Mouse (Mus musculus): Measurements from ENCODE around the gene Rab9.

Rab9 gene
- long read RNA-seq, experiment 1, transcript Rab9-202 (3 exons, 1,447 nt): major isoform, 42 of 44 reads
- long read RNA-seq, experiment 1, partial matches to known transcripts: 0 of 44 reads
- long read RNA-seq, experiment 1, other reads (novel, unspliced or antisense): 2 of 44 reads
- long read RNA-seq, experiment 2, transcript Rab9-202 (3 exons, 1,447 nt): major isoform, 45 of 47 reads
- long read RNA-seq, experiment 2, partial matches to known transcripts: 0 of 47 reads
- long read RNA-seq, experiment 2, other reads (novel, unspliced or antisense): 2 of 47 reads

DNA sequence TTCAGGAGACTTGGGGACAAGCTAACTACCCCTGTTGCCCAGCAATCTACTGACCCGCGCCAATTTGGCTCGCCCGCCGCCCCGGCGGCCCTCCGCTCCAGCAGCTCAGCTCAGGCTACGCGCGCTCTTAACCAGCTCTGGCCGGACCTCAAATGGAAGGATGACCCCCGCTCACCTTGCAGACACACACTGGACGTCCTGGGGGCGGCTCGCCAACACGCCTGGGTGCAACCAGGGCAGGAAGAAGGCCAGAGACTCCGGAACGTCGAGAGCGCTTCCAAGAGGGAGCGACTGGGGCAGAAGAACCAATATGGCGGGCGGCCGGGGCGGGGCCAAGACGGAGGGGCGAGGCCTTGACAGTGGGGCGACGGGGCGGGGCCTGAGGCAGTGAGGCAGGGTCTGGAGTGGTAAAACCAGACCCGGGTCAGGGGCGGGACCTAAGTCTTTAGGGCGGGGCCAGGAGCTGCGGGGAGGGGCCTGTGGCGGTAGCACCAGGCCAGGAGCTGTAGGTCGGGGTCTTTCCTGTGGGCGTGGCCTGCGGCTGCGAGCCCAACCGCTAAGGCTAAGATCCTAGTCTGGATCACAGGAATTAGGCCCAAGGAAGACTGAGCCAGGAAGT is at the start of gene Rab9:
Gene Rab9, minus strand, starts transcription at position 503 of the 619 bp plus-strand sequence.
- intact Hi-C loops (cut with DNase I): no loop called here

DNA sequence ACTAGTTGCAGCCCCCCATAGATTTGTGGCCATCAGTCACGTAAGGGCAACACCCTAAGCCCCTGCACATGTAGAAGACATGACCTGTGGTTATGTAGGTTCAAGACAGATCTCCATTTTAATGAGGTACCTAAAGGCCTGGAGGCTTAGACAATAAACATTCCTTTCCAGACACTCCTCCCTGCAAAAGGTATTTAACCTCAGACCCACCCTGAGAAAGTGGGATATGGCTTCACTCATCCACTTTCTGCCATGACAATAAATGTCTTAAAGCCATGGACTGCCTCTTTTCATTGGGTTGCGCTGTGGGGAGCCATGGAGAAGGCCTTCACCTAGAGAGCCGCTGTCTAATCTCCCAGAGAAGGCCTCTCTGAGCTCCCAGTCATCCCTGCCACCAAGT is 48.5 kb upstream of the Rab9 start:
- intact Hi-C loops (cut with DNase I): no loop called here

- intact Hi-C loops (cut with DNase I): no loop called here
Measured at GRCm38 (mm10) chrX:166525637-166526315, 46.1 kb upstream of the Rab9 start.

DNA sequence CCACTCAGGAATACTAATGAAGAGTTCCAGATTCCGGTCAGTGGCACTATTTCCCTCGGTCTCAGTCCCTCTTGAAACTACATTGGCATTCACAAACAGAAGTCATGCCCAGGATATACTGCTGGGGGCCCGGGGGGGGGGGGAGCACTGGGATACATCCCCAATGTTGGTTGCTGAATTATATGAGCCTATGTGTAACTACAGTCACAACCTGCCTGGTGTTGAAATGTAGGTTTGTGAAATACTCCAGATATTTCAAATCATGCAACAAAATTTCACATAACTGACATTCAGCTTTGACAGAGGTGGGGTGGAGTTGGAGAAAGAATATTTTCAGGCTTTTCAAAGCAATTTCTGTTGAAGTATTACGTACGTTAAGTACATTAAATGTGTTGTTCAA is 41.1 kb upstream of the Rab9 start:
- intact Hi-C loops (cut with DNase I): no loop called here

DNA sequence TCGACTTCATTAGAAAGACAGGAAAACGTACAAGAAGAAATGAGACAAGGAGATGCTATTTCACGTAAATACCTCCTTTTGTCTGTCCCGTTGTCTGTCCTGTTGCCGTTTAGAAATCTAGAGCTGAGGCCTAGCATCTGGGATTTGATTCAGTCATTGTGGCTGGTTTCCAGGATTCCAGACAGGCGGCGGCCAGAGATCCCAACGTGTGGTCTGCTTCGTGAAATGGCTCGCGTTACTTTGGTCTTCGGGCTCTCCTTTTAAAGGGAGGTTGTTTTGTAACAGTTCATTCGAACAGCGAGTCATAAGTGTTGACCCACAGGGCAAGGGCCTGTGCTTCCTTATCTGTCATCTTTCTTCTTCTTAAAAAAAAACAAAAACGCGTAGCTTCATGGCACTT is 38.7 kb upstream of the Rab9 start, which contains the start of gene Tceanc:
Gene Tceanc, minus strand, starts transcription at position 223 of the 400 bp plus-strand sequence.
- intact Hi-C loops (cut with DNase I): loop anchor here (10.0 kb wide), 1 partner anchor 106 kb away; no protein-coding TSS in a partner anchor

DNA sequence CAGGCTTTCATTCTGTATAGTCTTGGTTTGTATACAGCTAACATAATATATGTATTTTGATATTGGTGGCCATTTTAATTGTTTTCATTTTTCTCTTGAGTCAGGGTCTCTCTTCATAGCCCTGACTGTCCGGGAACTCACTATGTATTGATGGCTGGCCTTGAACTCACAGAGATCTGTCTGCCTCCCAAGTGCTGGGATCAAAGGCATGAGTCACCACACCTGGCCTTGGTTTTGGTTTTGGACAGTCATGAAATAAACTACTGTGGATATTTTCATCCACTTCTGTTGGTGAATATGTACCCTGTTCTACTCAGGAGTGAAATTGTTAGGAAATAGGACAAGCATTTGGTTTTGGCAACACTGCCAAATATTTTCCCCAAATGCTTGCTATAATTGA is 37.0 kb upstream of the Rab9 start:
- intact Hi-C loops (cut with DNase I): loop anchor here (10.0 kb wide), 1 partner anchor 108 kb away; no protein-coding TSS in a partner anchor

DNA sequence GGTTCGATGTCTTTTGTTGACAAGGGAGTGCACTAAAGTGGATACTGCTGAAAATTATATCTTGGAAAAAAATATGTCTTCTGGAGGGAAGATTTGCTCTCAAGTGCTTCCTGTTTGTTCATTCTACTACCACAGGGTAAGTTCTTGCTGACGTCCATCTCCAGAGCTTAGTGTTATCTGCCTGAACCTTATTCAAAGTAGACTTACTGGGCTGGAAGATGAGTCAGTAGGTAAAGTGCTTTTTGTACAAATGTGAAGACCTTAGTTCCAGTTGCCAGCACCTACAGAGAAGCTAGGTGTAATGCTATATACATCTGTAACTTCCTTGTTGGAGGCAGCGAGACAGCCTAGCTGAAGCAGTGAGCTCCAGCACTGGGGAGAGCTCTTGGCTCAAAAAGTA is 36.3 kb upstream of the Rab9 start:
- intact Hi-C loops (cut with DNase I): loop anchor here (10.0 kb wide), 1 partner anchor 109 kb away; no protein-coding TSS in a partner anchor

GRCm38 (mm10) chrX:166514035-166514434 is 34.4 kb upstream of the Rab9 start:
- intact Hi-C loops (cut with DNase I): loop anchor here (10.0 kb wide), 1 partner anchor 111 kb away; no protein-coding TSS in a partner anchor

DNA sequence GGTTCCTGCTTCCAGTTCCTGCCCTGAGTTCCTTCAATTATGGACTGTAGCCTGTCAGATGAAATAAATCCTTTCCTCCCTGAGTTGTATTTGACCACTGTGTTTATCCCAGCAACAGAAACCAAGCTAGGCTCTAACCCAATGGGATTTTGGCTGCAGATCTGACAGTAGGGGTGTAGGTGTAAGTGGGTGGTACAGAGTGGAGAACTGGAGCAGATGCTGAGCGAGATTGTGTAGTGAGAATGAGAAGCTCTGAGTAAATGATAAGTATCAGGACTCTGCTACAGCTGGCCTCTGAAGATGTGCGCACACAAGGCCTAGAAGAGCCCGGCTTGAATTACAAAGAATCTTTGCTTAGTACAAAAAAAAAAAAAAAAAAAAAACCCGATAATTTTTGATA is 32.4 kb upstream of the Rab9 start:
- intact Hi-C loops (cut with DNase I): loop anchor here (10.0 kb wide), 1 partner anchor 113 kb away; no protein-coding TSS in a partner anchor

GRCm38 (mm10) chrX:166511107-166511506 is 31.4 kb upstream of the Rab9 start:
- intact Hi-C loops (cut with DNase I): loop anchor here (10.0 kb wide), 1 partner anchor 114 kb away; no protein-coding TSS in a partner anchor

DNA sequence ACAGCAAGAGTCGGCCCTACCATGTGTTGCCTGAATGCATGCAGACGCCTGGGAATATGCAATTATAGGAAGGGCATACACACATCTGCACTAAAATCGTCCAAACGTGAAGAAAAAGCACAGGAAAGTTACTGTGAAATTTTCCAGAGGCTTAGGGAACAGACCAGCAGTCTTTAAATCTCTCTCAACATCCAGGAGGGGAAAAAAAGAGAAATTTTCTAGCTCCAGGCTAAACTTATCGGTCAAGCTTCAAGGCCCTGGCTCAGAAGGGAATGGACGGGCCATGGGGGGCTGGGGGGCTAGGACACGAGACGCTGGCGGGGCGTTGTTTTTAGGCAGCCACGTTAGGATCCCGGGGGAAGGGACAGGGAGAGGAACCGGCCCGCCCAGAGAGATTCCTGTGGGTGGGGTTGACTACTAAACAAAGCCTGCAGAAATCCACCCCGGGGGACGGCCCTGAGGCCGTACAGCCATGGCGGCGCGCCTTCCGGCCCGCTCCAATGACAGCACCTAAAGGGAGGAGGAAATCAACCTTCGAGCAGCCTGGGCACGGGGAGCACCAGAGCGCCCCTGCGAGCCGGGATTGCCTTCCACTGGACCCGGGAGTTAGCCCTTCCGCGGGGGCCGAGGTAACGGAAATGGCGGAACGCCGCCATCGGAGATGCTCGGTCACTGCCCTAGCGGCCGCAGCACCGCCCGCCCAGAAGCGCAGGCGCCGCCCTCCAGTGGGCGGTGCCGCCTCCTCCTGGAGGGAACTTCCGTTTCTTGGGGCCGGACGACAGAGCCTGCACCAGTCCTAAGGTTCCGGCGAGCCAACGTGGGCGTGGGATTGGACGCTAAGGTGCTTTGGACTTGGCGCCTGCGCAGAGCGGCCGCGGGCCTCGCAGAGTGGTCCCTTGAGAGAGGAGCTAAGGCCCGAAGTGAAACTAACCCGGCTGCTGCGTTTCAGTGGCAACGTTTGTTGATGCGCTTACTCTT is 30.4 kb upstream of the Rab9 start:
- intact Hi-C loops (cut with DNase I): loop anchor here (10.0 kb wide), 1 partner anchor 115 kb away; no protein-coding TSS in a partner anchor

- intact Hi-C loops (cut with DNase I): no loop called here
Measured at GRCm38 (mm10) chrX:166504421-166504820, 24.8 kb upstream of the Rab9 start.

GRCm38 (mm10) chrX:166499496-166500190 is 20.0 kb upstream of the Rab9 start:
- intact Hi-C loops (cut with DNase I): no loop called here

GRCm38 (mm10) chrX:166497771-166498170 is 18.1 kb upstream of the Rab9 start:
- intact Hi-C loops (cut with DNase I): no loop called here

DNA sequence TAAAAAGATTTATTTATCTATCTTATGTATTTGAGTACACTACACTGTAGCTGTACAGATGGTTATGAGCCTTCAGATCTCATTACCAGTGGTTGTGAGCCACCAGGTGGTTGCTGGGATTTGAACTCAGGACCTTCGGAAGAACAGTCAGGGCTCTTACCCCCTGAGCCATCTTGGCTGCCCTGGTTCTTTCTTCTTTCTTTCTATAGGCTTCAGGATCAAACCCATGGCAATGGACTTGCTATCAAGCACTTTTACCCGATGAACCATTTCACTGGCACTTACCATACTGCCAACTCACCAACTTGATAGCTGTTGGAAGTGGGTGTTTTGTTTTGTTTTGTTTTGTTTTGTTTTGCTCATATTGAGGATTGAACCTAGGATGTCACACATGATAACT is 15.4 kb upstream of the Rab9 start:
- intact Hi-C loops (cut with DNase I): no loop called here

GRCm38 (mm10) chrX:166478631-166479364 is 869 bp downstream of the Rab9 start:
- intact Hi-C loops (cut with DNase I): no loop called here

GRCm38 (mm10) chrX:166477393-166477792 is 2.3 kb downstream of the Rab9 start:
- intact Hi-C loops (cut with DNase I): no loop called here

- intact Hi-C loops (cut with DNase I): no loop called here
Measured at GRCm38 (mm10) chrX:166472612-166473011, 7.1 kb downstream of the Rab9 start.

- intact Hi-C loops (cut with DNase I): no loop called here
Measured at GRCm38 (mm10) chrX:166468321-166468720, 11.3 kb downstream of the Rab9 start.

All from adrenal gland (tissue).